Mouse (Mus musculus) forebrain, embryonic 11.5 days (tissue): ENCODE measurements around the gene Rprm. TPM values are rescaled to one million over a fixed set of nuclear protein-coding genes. Genes with fewer than 3 reads are reported as not detected.

ENCODE experiments used
- ATAC-seq: fragments of 200-750 bp; cut with Nextera tagmentation; replicated peaks from 2 replicates; pipeline ENCODE4 v1.8.0; 2017; ENCODE audit warnings: moderate TSS enrichment; ENCODE audit not compliant: low FRiP score
- DNase-seq: peaks from one replicate; pipeline ENCODE4 v3.0.0-alpha.2; 2017; ENCODE audit warnings: low spot score
- H3K27ac ChIP-seq: fragments of 300-500 bp; sonication (generic); 2 replicates; pipeline ENCODE4 v1.5.1; 2014; ENCODE audit warnings: low read depth, low read length
- H3K27me3 ChIP-seq: fragments of 300-500 bp; sonication (generic); 2 replicates; pipeline ENCODE4 v1.6.1; 2014; ENCODE audit warnings: mild to moderate bottlenecking, low read length, mixed read lengths; ENCODE audit not compliant: control insufficient read depth, insufficient read depth
- H3K36me3 ChIP-seq: fragments of 300-500 bp; sonication (generic); 2 replicates; pipeline ENCODE4 v1.6.1; 2014; ENCODE audit warnings: mild to moderate bottlenecking, low read length, moderate library complexity, mixed read lengths; ENCODE audit not compliant: control insufficient read depth, insufficient read depth
- H3K4me1 ChIP-seq: fragments of 300-500 bp; sonication (generic); replicated peaks from 2 replicates; pipeline ENCODE4 v1.6.1; 2014; ENCODE audit warnings: low read length, mixed read lengths; ENCODE audit not compliant: control insufficient read depth, insufficient read depth
- H3K4me2 ChIP-seq: fragments of 300-500 bp; sonication (generic); 2 replicates; pipeline ENCODE4 v1.6.1; 2014; ENCODE audit warnings: low read depth, mild to moderate bottlenecking, low read length, moderate library complexity, mixed read lengths; ENCODE audit not compliant: severe bottlenecking
- H3K4me3 ChIP-seq: fragments of 300-500 bp; sonication (generic); 2 replicates; pipeline ENCODE4 v1.5.1; 2014; ENCODE audit warnings: low read depth, low read length
- H3K9ac ChIP-seq: fragments of 300-500 bp; sonication (generic); 2 replicates; pipeline ENCODE4 v1.6.1; 2014; ENCODE audit warnings: low read length
- H3K9me3 ChIP-seq: fragments of 300-500 bp; sonication (generic); 2 replicates; pipeline ENCODE4 v1.6.1; 2016; ENCODE audit warnings: low read length, mixed read lengths; ENCODE audit not compliant: control insufficient read depth
- WGBS: fragments of 180-500 bp; shearing (Covaris S2); extraction: QIAGEN DNeasy Blood & Tissue Kit; methylation state at CpG from one replicate; pipeline ENCODE4 v1.1.7; 2014; 5-methylcytosine and 5-hydroxymethylcytosine counted together
- polyA plus RNA-seq: library from polyadenylated mRNA; unstranded; fragments of >200 nt; fragmentation: Nextera tagmentation; extraction: Ambion mirVana; gene quantifications from 2 replicates; pipeline ENCODE4 v1.2.1, GENCODE M21; 2014

The Rprm gene
- polyA plus RNA-seq, 1 experiment from 2014 or later: 33.8 TPM

- Histone ChIP-seq H3K27me3 (no peaks in the 10 kb centered on the region; the same call in 1 of the 2 replicates), H3K36me3 (no peaks in the 10 kb centered on the region), H3K4me3 (peak overlapping the region; percentile 48), H3K9ac (peak overlapping the region; percentile 66), H3K4me1 (no peaks in the 10 kb centered on the region), H3K9me3 (no peaks in the 10 kb centered on the region), H3K4me2 (peak overlapping the region; percentile 74), H3K27ac (peak overlapping the region; percentile 76)
- WGBS: under 1% methylated on average over 51 of the region's 51 CpGs
- DNase-seq: no peak
- peak; percentile 72 for ATAC-seq
Observed at GRCm38 (mm10) chr2:54084737-54085429, 469 bp downstream of the Rprm start.

- Histone ChIP-seq H3K4me1 (no peaks in the 10 kb centered on the region; the same call in 1 of the 2 replicates), H3K4me2 (peak overlapping the region; percentile 74), H3K9me3 (no peaks in the 10 kb centered on the region), H3K27me3 (no peaks in the 10 kb centered on the region; the same call in 1 of the 2 replicates), H3K9ac (peak overlapping the region; percentile 66), H3K4me3 (peak overlapping the region; percentile 48), H3K27ac (peak overlapping the region; percentile 76; the same call in 1 of the 2 replicates), H3K36me3 (no peaks in the 10 kb centered on the region)
- DNase-seq (peak; percentile 81), ATAC-seq (peak; percentile 58)
- under 1% methylated on average over 29 of the region's 29 CpGs for WGBS
Observed at GRCm38 (mm10) chr2:54083861-54084736, 1.3 kb downstream of the Rprm start.

- WGBS: 73% methylated on average over 7 of the region's 7 CpGs
- H3K4me3 ChIP-seq: no peak overlapping the region
- H3K4me1 ChIP-seq: no peaks in the 10 kb centered on the region; the same call in 1 of the 2 replicates
- ATAC-seq (no peak), DNase-seq (no peak)
- H3K9ac ChIP-seq: no peak overlapping the region
- H3K4me2 ChIP-seq: no peak overlapping the region
- H3K27me3 ChIP-seq: no peaks in the 10 kb centered on the region; the same call in 1 of the 2 replicates
- no peaks in the 10 kb centered on the region for H3K36me3 ChIP-seq
- no peak overlapping the region for H3K27ac ChIP-seq
- H3K9me3 ChIP-seq: no peaks in the 10 kb centered on the region
Observed at GRCm38 (mm10) chr2:54078961-54079360, 6.4 kb downstream of the Rprm start.

GRCm38 (mm10) chr2:54071526-54071925 is 13.8 kb downstream of the Rprm start:
- 95% methylated on average over 1 of the region's 1 CpGs for WGBS
- DNase-seq (no peak), ATAC-seq (no peak)
- no peak overlapping the region for H3K27ac ChIP-seq
- H3K36me3 ChIP-seq: no peaks in the 10 kb centered on the region
- no peaks in the 10 kb centered on the region for H3K9me3 ChIP-seq
- H3K9ac ChIP-seq: no peak overlapping the region
- no peak overlapping the region for H3K4me2 ChIP-seq
- no peaks in the 10 kb centered on the region for H3K27me3 ChIP-seq
- no peaks in the 10 kb centered on the region for H3K4me1 ChIP-seq
- no peak overlapping the region for H3K4me3 ChIP-seq

GRCm38 (mm10) chr2:54062421-54062820 is 22.9 kb downstream of the Rprm start:
- Histone ChIP-seq H3K9me3 (no peaks in the 10 kb centered on the region), H3K36me3 (no peaks in the 10 kb centered on the region), H3K4me3 (no peak overlapping the region), H3K4me2 (no peak overlapping the region), H3K27me3 (no peaks in the 10 kb centered on the region), H3K27ac (no peak overlapping the region), H3K4me1 (no peaks in the 10 kb centered on the region), H3K9ac (no peak overlapping the region)
- no peak for ATAC-seq
- WGBS: 32% methylated on average over 1 of the region's 1 CpGs
- DNase-seq: no peak

GRCm38 (mm10) chr2:54061039-54061438 is 24.3 kb downstream of the Rprm start:
- Histone ChIP-seq H3K9ac (no peak overlapping the region), H3K27me3 (no peaks in the 10 kb centered on the region), H3K4me2 (no peak overlapping the region), H3K4me3 (no peak overlapping the region), H3K27ac (no peak overlapping the region), H3K36me3 (no peaks in the 10 kb centered on the region), H3K9me3 (no peaks in the 10 kb centered on the region), H3K4me1 (no peaks in the 10 kb centered on the region)
- ATAC-seq: no peak
- DNase-seq: no peak
